Mouse (Mus musculus) embryonic stem cell, embryonic (primary cell): Measurements from ENCODE around the gene Ctnna3.

Source experiments
- CTCF ChIA-PET, 4 experiments: fragments of 300-600 bp in 2 of 4; fragments of 350-600 bp in 2 of 4; sonication (Branson Sonifier 250); formaldehyde crosslinking; loops; one replicate each; lab custom pipeline; 2022; ENCODE audit warnings: inconsistent platforms in 2 of 4; lab: Charles Lee
- POLR2A ChIA-PET, 4 experiments: fragments of 300-600 bp in 2 of 4; fragments of 350-600 bp in 2 of 4; sonication (Branson Sonifier 250); formaldehyde crosslinking; loops; one replicate each; lab custom pipeline; 2022; ENCODE audit warnings: antibody characterized with exemption in 4 of 4, inconsistent platforms in 1 of 4; lab: Charles Lee

Ctnna3 gene

GRCm38 (mm10) chr10:63933946-63934345 is 504.0 kb downstream of the Ctnna3 start:
- CTCF ChIA-PET, result no interaction called here
- POLR2A ChIA-PET, result no interaction called here

GRCm38 (mm10) chr10:63945534-63945933 is 515.6 kb downstream of the Ctnna3 start:
- ChIA-PET POLR2A (no interaction called here), CTCF (no interaction called here)

- ChIA-PET POLR2A (no interaction called here), CTCF (no interaction called here)
Measured at GRCm38 (mm10) chr10:63947266-63947665, 517.4 kb downstream of the Ctnna3 start.

GRCm38 (mm10) chr10:63950867-63951266 is 521.0 kb downstream of the Ctnna3 start:
- CTCF ChIA-PET, result interaction anchor here in 1 of 4 experiments (0.6 kb wide), 1 partner anchor 277 kb away, joined by 4 read pairs; no protein-coding TSS in a partner anchor
- POLR2A ChIA-PET, result no interaction called here

- CTCF ChIA-PET, result interaction anchor here in 1 of 4 experiments (0.6 kb wide), 1 partner anchor 277 kb away, joined by 4 read pairs; no protein-coding TSS in a partner anchor
- POLR2A ChIA-PET, result no interaction called here
Measured at GRCm38 (mm10) chr10:63951481-63951880, 521.6 kb downstream of the Ctnna3 start.

GRCm38 (mm10) chr10:63954308-63954930 is 524.5 kb downstream of the Ctnna3 start:
- POLR2A ChIA-PET, result no interaction called here
- CTCF ChIA-PET, result interaction anchor here in 2 of 4 experiments (0.5 to 0.6 kb wide), 3 partner anchors 57 to 516 kb away, joined by 3 to 4 read pairs (median 3); no protein-coding TSS in a partner anchor

- CTCF ChIA-PET, result no interaction called here
- POLR2A ChIA-PET, result no interaction called here
Measured at GRCm38 (mm10) chr10:63972300-63972699, 542.4 kb downstream of the Ctnna3 start.

GRCm38 (mm10) chr10:63978101-63978500 is 548.2 kb downstream of the Ctnna3 start:
- POLR2A ChIA-PET, result no interaction called here
- CTCF ChIA-PET, result interaction anchor here in 1 of 4 experiments (0.7 kb wide), 1 partner anchor 156 kb away, joined by 6 read pairs; no protein-coding TSS in a partner anchor

GRCm38 (mm10) chr10:63978535-63978934 is 548.6 kb downstream of the Ctnna3 start:
- ChIA-PET CTCF (interaction anchor here in 1 of 4 experiments (0.7 kb wide), 1 partner anchor 156 kb away, joined by 6 read pairs; no protein-coding TSS in a partner anchor), POLR2A (no interaction called here)

GRCm38 (mm10) chr10:63978969-63979368 is 549.1 kb downstream of the Ctnna3 start:
- POLR2A ChIA-PET, result no interaction called here
- CTCF ChIA-PET, result no interaction called here

- CTCF ChIA-PET, result no interaction called here
- POLR2A ChIA-PET, result no interaction called here
Measured at GRCm38 (mm10) chr10:63979410-63979809, 549.5 kb downstream of the Ctnna3 start.

- ChIA-PET CTCF (no interaction called here), POLR2A (no interaction called here)
Measured at GRCm38 (mm10) chr10:63985576-63985975, 555.7 kb downstream of the Ctnna3 start.

GRCm38 (mm10) chr10:63994251-63994650 is 564.4 kb downstream of the Ctnna3 start:
- POLR2A ChIA-PET, result no interaction called here

GRCm38 (mm10) chr10:64001531-64001930 is 571.6 kb downstream of the Ctnna3 start:
- POLR2A ChIA-PET, result no interaction called here
- CTCF ChIA-PET, result no interaction called here

More at GRCm38 (mm10) chr10:63994251-63994650, 564.4 kb downstream of the Ctnna3 start:
- CTCF ChIA-PET, result no interaction called here

- ChIA-PET CTCF (no interaction called here), POLR2A (no interaction called here)
Measured at GRCm38 (mm10) chr10:64001996-64002395, 572.1 kb downstream of the Ctnna3 start.

GRCm38 (mm10) chr10:64020347-64020746 is 590.4 kb downstream of the Ctnna3 start:
- ChIA-PET CTCF (no interaction called here), POLR2A (no interaction called here)

GRCm38 (mm10) chr10:64023340-64023739 is 593.4 kb downstream of the Ctnna3 start:
- POLR2A ChIA-PET, result no interaction called here

GRCm38 (mm10) chr10:64030901-64031300 is 601.0 kb downstream of the Ctnna3 start:
- ChIA-PET CTCF (interaction anchor here in 2 of 4 experiments (0.6 to 0.7 kb wide), 2 partner anchors 416 to 460 kb away, joined by 4 read pairs; no protein-coding TSS in a partner anchor), POLR2A (interaction anchor here in 1 of 4 experiments (0.6 kb wide), 1 partner anchor 574 kb away, joined by 4 read pairs; no protein-coding TSS in a partner anchor)

More at GRCm38 (mm10) chr10:64023340-64023739, 593.4 kb downstream of the Ctnna3 start:
- CTCF ChIA-PET, result no interaction called here

GRCm38 (mm10) chr10:64039760-64040535 is 610.0 kb downstream of the Ctnna3 start:
- CTCF ChIA-PET, result no interaction called here
- POLR2A ChIA-PET, result no interaction called here

GRCm38 (mm10) chr10:64041218-64041617 is 611.3 kb downstream of the Ctnna3 start:
- POLR2A ChIA-PET, result no interaction called here

More at GRCm38 (mm10) chr10:64041218-64041617, 611.3 kb downstream of the Ctnna3 start:
- CTCF ChIA-PET, result interaction anchor here in 1 of 4 experiments (0.6 kb wide), 1 partner anchor 43 kb away, joined by 5 read pairs; no protein-coding TSS in a partner anchor
